Mouse (Mus musculus) brain, embryonic 14.5 days (tissue): ENCODE measurements around the gene Asic1.

ENCODE experiments used
- CTCF ChIP-seq: fragments of 200-500 bp; IDR thresholded peaks from 2 replicates; pipeline ENCODE4 v1.5.1; 2012; ENCODE audit warnings: inconsistent platforms, mild to moderate bottlenecking, moderate library complexity, borderline replicate concordance; ENCODE audit not compliant: insufficient read depth, insufficient read length; ENCODE audit errors: extremely low read depth
- POLR2A ChIP-seq: fragments of 200-500 bp; IDR thresholded peaks from 2 replicates; pipeline ENCODE4 v1.6.1; 2012; ENCODE audit warnings: mild to moderate bottlenecking, inconsistent platforms, borderline replicate concordance; ENCODE audit not compliant: poor library complexity, insufficient read depth, insufficient read length, severe bottlenecking; ENCODE audit errors: extremely low read depth

DNA sequence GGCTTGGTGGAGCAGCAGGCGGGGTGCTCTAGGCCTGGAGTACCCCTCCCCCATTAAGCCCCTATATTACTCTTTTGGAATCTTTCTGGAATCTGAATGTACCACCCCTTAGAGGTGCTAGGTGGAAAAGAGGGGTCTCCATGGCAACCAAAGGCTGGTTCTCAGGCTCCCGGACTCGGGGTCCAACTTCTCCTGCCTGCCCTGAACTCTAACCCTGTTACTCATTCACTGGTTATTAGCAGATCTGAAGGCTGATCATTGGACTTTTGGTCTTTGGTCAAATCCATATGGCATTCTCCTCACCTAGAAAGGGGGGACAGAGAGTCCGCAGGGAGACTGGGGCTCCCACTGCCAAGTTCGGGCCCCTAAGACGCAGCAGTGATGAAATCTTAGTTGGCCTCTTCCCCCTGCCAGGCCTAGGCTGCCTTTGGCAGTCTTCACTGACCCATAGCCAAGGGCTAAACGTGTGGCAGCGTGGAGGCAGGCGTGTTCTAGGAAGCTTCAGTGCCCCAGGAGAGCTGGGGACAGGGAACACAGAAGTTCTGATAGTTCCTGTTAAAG, 48.4 kb downstream of the Asic1 start:
- TF ChIP-seq CTCF, result no peak
- no peak for TF ChIP-seq POLR2A
